Mouse (Mus musculus) liver, adult (tissue): ENCODE data around the gene Acsbg1.

ENCODE experiments used
- GATA4 ChIP-seq: IDR thresholded peaks from 2 replicates; pipeline ENCODE4 v1.6.1; 2014; ENCODE audit warnings: mild to moderate bottlenecking, low read length; ENCODE audit not compliant: insufficient replicate concordance

Gene Acsbg1

DNA sequence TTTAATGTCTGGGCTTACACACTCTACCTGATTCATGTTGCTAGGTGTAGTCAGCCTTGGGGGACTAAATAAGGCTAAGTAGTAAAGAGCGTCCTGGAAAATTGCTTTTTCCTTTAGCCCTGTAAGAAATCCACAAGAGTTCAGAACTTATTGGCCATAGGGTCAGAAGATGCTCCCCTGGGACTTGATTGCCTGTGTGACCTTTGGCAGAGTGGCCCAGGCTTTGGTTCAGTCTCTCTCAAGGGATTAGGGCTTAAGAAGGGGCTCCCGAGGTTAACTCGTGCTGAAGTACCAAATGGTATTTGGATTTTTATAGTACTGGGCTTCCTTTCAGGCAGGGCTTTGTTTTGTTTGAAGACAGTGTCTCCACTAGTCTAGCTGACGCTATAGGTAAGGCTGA is 73.8 kb downstream of the Acsbg1 start:
- no peak for TF ChIP-seq GATA4

GRCm38 (mm10) chr9:54586199-54587061 is 75.2 kb downstream of the Acsbg1 start, which contains the start of gene Idh3a:
Gene Idh3a (plus strand): TSS chr9:54586334.
- TF ChIP-seq GATA4 = no peak

DNA sequence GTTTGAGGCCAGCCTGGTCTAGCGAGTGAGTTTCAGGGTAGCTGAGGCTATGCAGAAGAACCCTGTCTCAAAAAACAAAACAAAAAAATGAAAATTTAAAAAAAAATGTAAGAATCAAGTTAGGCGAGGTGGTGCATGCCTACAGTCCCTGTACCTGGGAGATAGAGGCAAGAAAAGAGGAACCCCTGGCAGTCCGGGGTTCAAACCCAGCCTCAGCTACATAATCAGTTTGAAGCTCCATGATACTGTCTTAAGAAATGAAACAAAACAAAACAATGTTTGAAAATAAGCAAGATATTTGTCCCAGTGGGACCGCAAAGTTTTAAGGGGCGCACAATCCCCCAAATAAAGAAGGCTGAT is 75.9 kb downstream of the Acsbg1 start:
- no peak for TF ChIP-seq GATA4

DNA sequence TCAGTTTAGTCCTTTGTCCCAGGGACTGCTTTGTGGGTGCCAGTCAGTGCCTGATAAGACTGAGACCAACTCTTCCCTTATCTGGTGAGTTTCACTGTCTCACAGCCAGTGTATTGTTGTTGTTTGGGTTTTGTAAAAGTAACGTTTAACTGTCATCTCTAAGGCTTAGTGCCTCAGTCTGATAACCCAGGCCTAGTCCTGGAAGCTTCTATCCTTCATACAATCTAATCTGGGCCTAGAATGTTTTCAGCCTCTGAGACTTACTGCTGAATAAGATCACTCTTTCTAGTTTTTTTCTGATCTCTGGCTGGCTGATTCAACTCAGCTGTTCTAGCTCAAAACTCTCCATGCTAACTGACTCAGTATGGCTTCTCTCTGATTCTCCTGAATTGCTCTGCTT is 78.0 kb downstream of the Acsbg1 start:
- no peak for TF ChIP-seq GATA4

DNA sequence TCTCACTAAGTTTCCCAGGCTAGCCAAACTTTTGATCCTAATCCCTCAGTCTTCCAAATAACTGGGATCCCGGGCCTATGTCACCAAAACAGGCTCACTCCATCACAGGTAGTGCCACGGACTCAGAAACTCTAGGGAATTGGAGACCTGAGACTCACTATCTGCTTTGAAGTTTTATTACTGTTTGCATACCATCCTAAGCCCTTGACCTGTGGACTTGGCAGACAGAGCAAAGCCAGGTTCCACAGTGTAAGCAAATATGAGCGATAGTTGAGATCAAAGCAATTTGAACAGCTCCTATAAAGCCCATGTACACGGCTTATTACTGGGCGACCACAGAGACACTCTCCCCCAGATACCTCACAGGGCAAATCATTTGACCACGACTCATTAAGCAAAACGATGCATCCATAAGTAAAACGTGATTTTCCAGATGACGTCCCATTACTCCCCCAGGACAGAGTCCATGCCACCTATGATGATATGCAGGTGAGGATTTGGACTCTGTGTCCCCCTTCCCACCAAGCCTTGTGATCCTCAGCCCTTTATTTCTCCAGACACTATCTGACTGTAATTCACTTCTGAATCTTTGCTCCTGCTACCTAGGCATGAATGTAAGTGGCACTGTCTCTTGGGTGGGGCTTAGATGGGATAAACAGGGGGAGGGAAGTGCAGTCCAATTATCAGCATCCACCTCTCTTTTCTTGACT is 90.4 kb downstream of the Acsbg1 start:
- TF ChIP-seq GATA4 = 0 out of 2 replicates have a peak, but pooled peaks have one; percentile 17

DNA sequence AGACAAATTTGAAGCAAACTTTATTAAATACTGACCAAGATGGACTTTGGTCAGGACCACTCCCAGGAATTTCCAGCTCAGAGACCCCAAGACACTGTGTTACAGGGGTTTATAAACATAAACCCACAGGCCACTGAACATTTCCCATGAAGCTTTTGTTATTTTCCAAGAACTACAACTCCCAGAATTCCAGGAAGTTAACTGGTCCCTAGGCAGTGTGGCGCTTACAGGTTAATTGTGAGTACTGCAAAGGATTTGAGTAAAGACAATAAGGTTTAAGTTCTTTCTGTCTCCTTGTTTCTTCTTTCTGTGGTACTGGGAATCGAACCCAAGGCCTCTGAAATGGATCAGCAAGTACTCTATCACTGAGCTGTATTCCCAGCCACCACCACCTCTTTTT is 92.9 kb downstream of the Acsbg1 start:
- TF ChIP-seq GATA4 = no peak

- no peak for TF ChIP-seq GATA4
These were observed 94.7 kb downstream of the Acsbg1 start for GRCm38 (mm10) chr9:54566958-54567357.

GRCm38 (mm10) chr9:54560831-54561601 is 100.7 kb downstream of the Acsbg1 start:
- TF ChIP-seq GATA4 = no peak

DNA sequence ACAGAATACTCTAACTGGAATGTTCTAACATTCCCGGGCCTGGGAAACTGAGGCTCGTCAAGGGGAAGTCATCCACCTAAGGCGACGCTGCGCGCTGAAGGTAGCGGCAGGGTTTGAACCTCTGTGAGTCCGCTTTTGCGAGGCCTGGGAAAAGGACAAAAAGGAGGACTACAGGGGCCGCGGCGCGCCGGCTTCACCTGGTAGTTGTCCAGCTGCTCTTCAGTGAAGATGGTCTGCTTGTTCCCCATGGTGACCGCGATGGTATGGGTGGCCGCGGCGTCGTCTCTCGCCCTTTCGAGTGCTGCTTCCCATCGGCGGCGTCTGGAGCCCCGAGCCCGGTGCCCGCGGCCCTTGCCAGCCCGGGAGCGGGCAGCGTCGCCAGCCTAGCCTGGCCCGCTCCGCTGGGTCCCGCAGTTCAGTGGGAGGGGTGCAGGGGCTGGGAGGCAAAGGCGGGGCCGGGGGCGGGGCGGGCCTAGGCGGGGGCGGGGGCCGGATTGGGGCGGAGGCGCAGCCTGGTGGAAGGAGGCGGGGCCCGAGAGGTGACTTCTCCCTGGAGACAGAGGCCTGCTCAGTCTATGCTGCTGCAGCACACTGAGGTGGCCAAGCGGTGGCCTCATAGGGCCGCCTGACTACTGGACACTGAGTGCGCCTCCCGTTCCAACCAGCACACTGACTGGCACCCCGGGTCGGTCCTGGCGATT is 101.7 kb downstream of the Acsbg1 start, which contains the start of gene Cib2:
TSS of gene Cib2 (minus strand) at position 448 of the 701 bp plus-strand sequence.
- TF ChIP-seq GATA4 = no peak

- TF ChIP-seq GATA4 = no peak
These were observed 102.9 kb downstream of the Acsbg1 start for GRCm38 (mm10) chr9:54558731-54559130.

- no peak for TF ChIP-seq GATA4
These were observed 106.6 kb downstream of the Acsbg1 start for GRCm38 (mm10) chr9:54555044-54555443.
